Mouse (Mus musculus): ENCODE measurements around the gene Rnf40. TPM values are rescaled to one million over a fixed set of nuclear protein-coding genes. Genes with fewer than 3 reads are reported as not detected.

Gene Rnf40
- polyA plus RNA-seq, 1 experiment from 2014 or later: 35.9 TPM

DNA sequence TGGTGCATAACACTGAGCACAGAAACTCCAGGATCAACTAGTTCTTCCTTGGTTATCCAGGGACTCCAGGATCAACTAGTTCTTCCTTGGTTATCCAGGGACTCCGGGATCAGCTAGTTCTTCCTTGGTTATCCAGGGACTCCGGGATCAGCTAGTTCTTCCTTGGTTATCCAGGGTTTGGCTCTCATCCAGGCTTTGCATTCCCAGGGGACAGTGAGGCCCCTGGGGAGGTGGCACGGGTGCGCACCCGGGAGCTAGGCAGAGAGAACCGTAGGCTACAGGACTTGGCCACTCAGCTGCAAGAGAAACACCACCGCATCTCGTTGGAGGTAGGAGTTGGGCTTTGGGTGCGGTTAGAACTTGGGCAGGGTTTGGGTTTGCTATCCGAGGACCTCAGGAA, 2.5 kb downstream of the Rnf40 start:
- Histone ChIP-seq H3K4me1 (ENCODE audit: control insufficient read depth, insufficient read depth, low read length) (peaks cover 9% of the 10 kb centered on the region), H3K27ac (replicated peaks; ENCODE audit: low read depth, low read length) (no peak overlapping the region), H3K4me3 (ENCODE audit: low read depth, low read length) (no peak overlapping the region), H3K36me3 (ENCODE audit: control insufficient read depth, insufficient read depth, low read length) (peaks cover 66% of the 10 kb centered on the region), H3K9ac (ENCODE audit: low read depth, low read length) (no peak overlapping the region), H3K4me2 (ENCODE audit: low read depth, low read length) (no peak overlapping the region), H3K27me3 (replicated peaks; ENCODE audit: control insufficient read depth, insufficient read depth, low read length) (no peaks in the 10 kb centered on the region), H3K9me3 (ENCODE audit: control insufficient read depth, low read length) (no peaks in the 10 kb centered on the region)
- DNase-seq (ENCODE audit: low spot score) (no peak), ATAC-seq (ENCODE audit: low read depth) (no peak)
- 94% methylated on average over 10 of the region's 10 CpGs for WGBS

DNA sequence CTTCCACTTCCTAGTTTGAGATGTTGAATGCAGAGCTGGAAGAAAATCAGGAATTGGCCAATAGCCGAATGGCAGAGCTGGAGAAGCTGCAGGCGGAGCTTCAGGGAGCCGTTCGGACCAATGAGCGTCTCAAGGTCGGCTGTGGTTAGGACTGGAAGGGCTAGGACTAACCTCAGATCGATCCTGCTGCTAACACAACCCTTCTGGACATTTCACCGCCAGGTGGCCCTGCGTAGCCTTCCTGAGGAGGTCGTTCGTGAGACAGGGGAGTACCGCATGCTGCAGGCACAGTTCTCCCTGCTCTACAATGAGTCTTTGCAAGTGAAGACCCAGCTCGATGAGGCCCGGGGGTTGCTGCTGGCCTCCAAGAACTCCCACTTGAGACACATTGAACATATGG, 4.0 kb downstream of the Rnf40 start:
- Histone ChIP-seq H3K4me3 (ENCODE audit: low read depth, low read length) (no peak overlapping the region), H3K27ac (replicated peaks; ENCODE audit: low read depth, low read length) (no peak overlapping the region), H3K4me1 (ENCODE audit: control insufficient read depth, insufficient read depth, low read length) (0 out of 2 replicates have a peak, but pooled peaks cover 5% of the 10 kb centered on the region), H3K9ac (ENCODE audit: low read depth, low read length) (no peak overlapping the region), H3K27me3 (replicated peaks; ENCODE audit: control insufficient read depth, insufficient read depth, low read length) (no peaks in the 10 kb centered on the region), H3K9me3 (ENCODE audit: control insufficient read depth, low read length) (no peaks in the 10 kb centered on the region), H3K4me2 (ENCODE audit: low read depth, low read length) (no peak overlapping the region), H3K36me3 (ENCODE audit: control insufficient read depth, insufficient read depth, low read length) (peaks cover 81% of the 10 kb centered on the region)
- WGBS: 87% methylated on average over 14 of the region's 14 CpGs
- ATAC-seq (ENCODE audit: low read depth) (no peak), DNase-seq (ENCODE audit: low spot score) (no peak)

DNA sequence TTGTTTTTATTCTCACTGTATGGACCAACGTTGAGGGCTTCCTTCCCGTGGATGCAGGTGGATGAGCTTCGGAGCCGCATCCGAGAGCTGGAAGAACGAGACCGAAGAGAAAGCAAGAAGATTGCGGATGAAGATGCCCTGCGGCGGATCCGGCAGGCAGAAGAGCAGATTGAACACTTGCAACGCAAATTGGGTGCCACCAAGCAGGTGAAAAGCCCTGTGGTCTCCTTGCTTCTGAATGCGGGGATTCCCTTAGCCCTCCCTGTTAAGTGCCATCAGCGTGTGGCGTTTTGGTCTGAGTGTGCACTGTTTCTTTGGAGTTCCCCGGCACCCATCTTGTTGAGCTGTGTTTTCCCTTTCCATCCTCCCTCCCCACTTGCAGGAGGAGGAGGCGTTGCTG, 8.2 kb downstream of the Rnf40 start:
- H3K4me1 ChIP-seq (ENCODE audit: control insufficient read depth, insufficient read depth, low read length): no peaks in the 10 kb centered on the region
- peaks cover 100% of the 10 kb centered on the region for H3K36me3 ChIP-seq (ENCODE audit: control insufficient read depth, insufficient read depth, low read length)
- no peak for ATAC-seq (ENCODE audit: low read depth)
- no peak overlapping the region for H3K9ac ChIP-seq (ENCODE audit: low read depth, low read length)
- no peak overlapping the region for H3K4me2 ChIP-seq (ENCODE audit: low read depth, low read length)
- H3K4me3 ChIP-seq (ENCODE audit: low read depth, low read length): no peak overlapping the region
- H3K27me3 ChIP-seq (replicated peaks; ENCODE audit: control insufficient read depth, insufficient read depth, low read length): no peaks in the 10 kb centered on the region
- no peak for DNase-seq (ENCODE audit: low spot score)
- H3K9me3 ChIP-seq (ENCODE audit: control insufficient read depth, low read length): no peaks in the 10 kb centered on the region
- 96% methylated on average over 17 of the region's 17 CpGs for WGBS
- H3K27ac ChIP-seq (replicated peaks; ENCODE audit: low read depth, low read length): no peak overlapping the region

DNA sequence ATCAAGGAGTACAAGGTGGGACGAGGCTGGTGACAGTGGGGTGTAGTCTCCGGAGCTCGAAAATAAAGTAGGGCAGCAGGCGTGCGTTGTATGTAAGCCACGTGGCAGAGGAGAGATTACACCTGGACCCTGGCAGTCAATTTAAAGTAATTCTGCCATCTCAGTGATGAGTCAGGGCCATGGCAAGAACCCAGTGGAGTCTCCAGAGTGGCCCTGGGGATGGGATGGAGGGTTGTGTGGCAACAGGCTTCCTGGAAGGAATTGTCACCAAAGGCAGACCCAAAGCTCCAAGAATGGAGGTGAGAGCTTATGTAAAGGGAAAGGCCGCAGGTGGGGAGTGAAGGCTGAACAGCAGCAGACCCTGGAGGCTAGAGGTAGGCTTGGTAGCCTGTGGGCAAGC, 12.0 kb downstream of the Rnf40 start:
- Histone ChIP-seq H3K4me1 (ENCODE audit: control insufficient read depth, insufficient read depth, low read length) (no peaks in the 10 kb centered on the region), H3K36me3 (ENCODE audit: control insufficient read depth, insufficient read depth, low read length) (peaks cover 92% of the 10 kb centered on the region), H3K4me2 (ENCODE audit: low read depth, low read length) (no peak overlapping the region), H3K9me3 (ENCODE audit: control insufficient read depth, low read length) (no peaks in the 10 kb centered on the region), H3K27me3 (replicated peaks; ENCODE audit: control insufficient read depth, insufficient read depth, low read length) (no peaks in the 10 kb centered on the region), H3K9ac (ENCODE audit: low read depth, low read length) (no peak overlapping the region), H3K4me3 (ENCODE audit: low read depth, low read length) (no peak overlapping the region), H3K27ac (replicated peaks; ENCODE audit: low read depth, low read length) (no peak overlapping the region)
- 93% methylated on average over 7 of the region's 7 CpGs for WGBS
- no peak for DNase-seq (ENCODE audit: low spot score)
- no peak for ATAC-seq (ENCODE audit: low read depth)

DNA sequence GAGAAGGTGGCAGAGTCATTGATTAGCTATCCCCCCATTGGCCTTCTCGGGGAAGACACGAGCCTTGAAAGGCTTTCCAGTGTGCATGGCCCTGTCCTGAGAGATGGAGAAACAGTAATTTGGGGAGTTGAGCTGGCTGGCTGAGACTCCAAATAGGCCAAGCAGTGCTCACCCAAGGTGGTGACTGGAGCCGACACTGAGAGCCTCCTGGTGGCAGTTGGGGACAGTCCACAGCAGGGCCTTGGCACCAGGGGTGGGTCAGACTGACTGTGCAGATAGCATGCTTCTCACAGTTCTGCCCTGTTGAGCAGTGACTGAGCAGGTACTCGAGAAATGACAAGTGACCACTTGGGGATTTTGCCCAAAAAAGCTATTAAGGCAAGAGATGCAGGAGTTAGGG, 13.2 kb downstream of the Rnf40 start:
- no peaks in the 10 kb centered on the region for H3K4me1 ChIP-seq (ENCODE audit: control insufficient read depth, insufficient read depth, low read length)
- H3K9me3 ChIP-seq (ENCODE audit: control insufficient read depth, low read length): no peaks in the 10 kb centered on the region
- ATAC-seq (ENCODE audit: low read depth) (no peak), DNase-seq (ENCODE audit: low spot score) (no peak)
- no peak overlapping the region for H3K4me3 ChIP-seq (ENCODE audit: low read depth, low read length)
- WGBS: 86% methylated on average over 4 of the region's 4 CpGs
- H3K27me3 ChIP-seq (replicated peaks; ENCODE audit: control insufficient read depth, insufficient read depth, low read length): no peaks in the 10 kb centered on the region
- H3K27ac ChIP-seq (replicated peaks; ENCODE audit: low read depth, low read length): no peak overlapping the region
- peaks cover 85% of the 10 kb centered on the region for H3K36me3 ChIP-seq (ENCODE audit: control insufficient read depth, insufficient read depth, low read length)
- no peak overlapping the region for H3K9ac ChIP-seq (ENCODE audit: low read depth, low read length)
- H3K4me2 ChIP-seq (ENCODE audit: low read depth, low read length): no peak overlapping the region

DNA sequence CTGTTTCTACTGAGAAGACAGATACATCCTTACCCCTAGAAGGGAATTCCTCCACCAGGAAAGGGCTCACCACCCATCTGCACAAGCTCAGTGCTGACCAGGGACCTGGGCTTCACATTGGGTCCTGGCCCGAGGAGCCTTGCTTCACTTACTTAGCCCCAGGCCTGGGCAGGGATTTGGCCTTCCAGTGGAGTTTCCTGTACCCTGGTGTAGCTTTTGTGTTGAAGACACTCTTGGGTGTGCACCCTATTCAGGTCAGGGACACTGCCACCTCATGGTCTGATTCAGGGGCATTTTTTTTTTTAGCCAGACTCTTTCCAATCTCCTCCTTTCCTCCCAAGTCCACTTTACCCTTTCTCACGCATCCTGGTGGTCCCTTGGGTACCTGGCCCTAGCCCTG, 14.3 kb downstream of the Rnf40 start:
- ATAC-seq (ENCODE audit: low read depth) (no peak), DNase-seq (ENCODE audit: low spot score) (no peak)
- WGBS: 87% methylated on average over 2 of the region's 2 CpGs
- Histone ChIP-seq H3K27ac (replicated peaks; ENCODE audit: low read depth, low read length) (no peak overlapping the region), H3K27me3 (replicated peaks; ENCODE audit: control insufficient read depth, insufficient read depth, low read length) (no peaks in the 10 kb centered on the region), H3K4me3 (ENCODE audit: low read depth, low read length) (no peak overlapping the region), H3K36me3 (ENCODE audit: control insufficient read depth, insufficient read depth, low read length) (peaks cover 74% of the 10 kb centered on the region), H3K4me2 (ENCODE audit: low read depth, low read length) (no peak overlapping the region), H3K4me1 (ENCODE audit: control insufficient read depth, insufficient read depth, low read length) (no peaks in the 10 kb centered on the region), H3K9ac (ENCODE audit: low read depth, low read length) (no peak overlapping the region), H3K9me3 (ENCODE audit: control insufficient read depth, low read length) (no peaks in the 10 kb centered on the region)

DNA sequence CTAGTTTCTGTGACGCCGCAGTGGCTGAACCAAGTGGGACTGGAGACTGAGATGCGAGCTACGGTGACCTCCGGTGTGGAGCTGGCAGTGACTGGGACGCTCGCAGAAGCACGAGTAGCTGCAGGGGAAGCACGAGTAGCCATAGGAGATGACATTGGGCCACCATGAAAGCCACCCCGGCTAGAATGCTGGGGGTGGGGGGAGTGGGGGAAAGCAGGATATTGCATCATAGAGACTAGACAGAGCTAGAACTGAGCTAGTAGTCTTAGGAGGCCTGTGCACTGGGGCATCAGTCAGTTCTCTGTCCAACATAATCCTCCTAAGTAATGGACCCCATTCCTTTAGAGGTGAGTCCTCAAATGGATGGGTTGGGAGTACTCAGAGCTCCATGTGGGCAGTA, 15.7 kb downstream of the Rnf40 start:
- no peak overlapping the region for H3K27ac ChIP-seq (replicated peaks; ENCODE audit: low read depth, low read length)
- 92% methylated on average over 10 of the region's 10 CpGs for WGBS
- no peaks in the 10 kb centered on the region for H3K4me1 ChIP-seq (ENCODE audit: control insufficient read depth, insufficient read depth, low read length)
- no peak for ATAC-seq (ENCODE audit: low read depth)
- peaks cover 74% of the 10 kb centered on the region for H3K36me3 ChIP-seq (ENCODE audit: control insufficient read depth, insufficient read depth, low read length)
- H3K4me3 ChIP-seq (ENCODE audit: low read depth, low read length): no peak overlapping the region
- no peak for DNase-seq (ENCODE audit: low spot score)
- no peak overlapping the region for H3K9ac ChIP-seq (ENCODE audit: low read depth, low read length)
- no peaks in the 10 kb centered on the region for H3K9me3 ChIP-seq (ENCODE audit: control insufficient read depth, low read length)
- no peaks in the 10 kb centered on the region for H3K27me3 ChIP-seq (replicated peaks; ENCODE audit: control insufficient read depth, insufficient read depth, low read length)
- H3K4me2 ChIP-seq (ENCODE audit: low read depth, low read length): no peak overlapping the region

DNA sequence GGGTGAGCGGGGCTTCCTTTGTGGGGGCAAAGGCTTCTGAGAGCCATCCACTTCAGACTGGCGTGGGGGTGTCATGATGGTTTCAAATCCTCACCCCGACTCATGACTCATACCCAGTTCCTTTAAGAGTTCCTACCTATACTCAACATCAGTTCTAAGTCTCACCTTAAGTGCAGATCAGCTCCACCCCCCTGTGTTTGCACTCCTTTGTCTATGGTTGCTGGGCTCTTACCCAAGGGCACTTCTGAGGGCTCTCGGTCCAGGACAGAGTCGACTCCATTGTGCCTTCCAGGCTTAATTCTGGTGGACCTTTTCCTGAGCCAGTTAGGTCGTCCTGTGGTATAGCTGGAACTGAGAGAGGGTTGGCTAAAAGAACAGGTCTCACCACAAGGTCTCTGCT, 18.6 kb downstream of the Rnf40 start:
- H3K9me3 ChIP-seq (ENCODE audit: control insufficient read depth, low read length): no peaks in the 10 kb centered on the region
- H3K36me3 ChIP-seq (ENCODE audit: control insufficient read depth, insufficient read depth, low read length): peaks cover 74% of the 10 kb centered on the region
- DNase-seq (ENCODE audit: low spot score) (no peak), ATAC-seq (ENCODE audit: low read depth) (no peak)
- no peaks in the 10 kb centered on the region for H3K27me3 ChIP-seq (replicated peaks; ENCODE audit: control insufficient read depth, insufficient read depth, low read length)
- no peak overlapping the region for H3K9ac ChIP-seq (ENCODE audit: low read depth, low read length)
- WGBS: 85% methylated on average over 6 of the region's 6 CpGs
- no peak overlapping the region for H3K4me2 ChIP-seq (ENCODE audit: low read depth, low read length)
- H3K27ac ChIP-seq (replicated peaks; ENCODE audit: low read depth, low read length): no peak overlapping the region
- H3K4me3 ChIP-seq (ENCODE audit: low read depth, low read length): no peak overlapping the region
- no peaks in the 10 kb centered on the region for H3K4me1 ChIP-seq (ENCODE audit: control insufficient read depth, insufficient read depth, low read length)

DNA sequence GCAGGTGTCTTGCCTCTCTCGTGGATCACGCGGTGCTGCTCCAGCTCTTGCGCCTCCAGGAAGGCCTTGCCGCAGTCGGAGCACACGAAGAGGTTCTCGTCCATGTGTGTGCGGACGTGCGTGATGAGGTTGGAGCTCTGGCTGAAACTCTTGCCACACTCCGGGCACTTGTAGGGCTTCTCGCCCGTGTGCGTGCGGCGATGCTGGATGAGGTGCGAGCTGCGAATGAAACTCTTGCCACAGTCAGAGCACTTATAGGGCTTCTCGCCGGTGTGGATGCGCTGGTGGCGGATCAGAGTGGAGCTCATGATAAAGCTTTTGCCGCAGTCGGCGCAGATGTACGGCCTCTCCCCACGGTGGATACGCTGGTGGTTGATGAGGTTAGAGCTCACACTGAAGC, 22.4 kb downstream of the Rnf40 start:
- no peak overlapping the region for H3K4me2 ChIP-seq (ENCODE audit: low read depth, low read length)
- no peak overlapping the region for H3K9ac ChIP-seq (ENCODE audit: low read depth, low read length)
- H3K27me3 ChIP-seq (replicated peaks; ENCODE audit: control insufficient read depth, insufficient read depth, low read length): no peaks in the 10 kb centered on the region
- peaks cover 59% of the 10 kb centered on the region for H3K36me3 ChIP-seq (ENCODE audit: control insufficient read depth, insufficient read depth, low read length)
- H3K27ac ChIP-seq (replicated peaks; ENCODE audit: low read depth, low read length): no peak overlapping the region
- ATAC-seq (ENCODE audit: low read depth): no peak
- no peak overlapping the region for H3K4me3 ChIP-seq (ENCODE audit: low read depth, low read length)
- no peaks in the 10 kb centered on the region for H3K9me3 ChIP-seq (ENCODE audit: control insufficient read depth, low read length)
- no peak for DNase-seq (ENCODE audit: low spot score)
- WGBS: 97% methylated on average over 29 of the region's 29 CpGs
- H3K4me1 ChIP-seq (ENCODE audit: control insufficient read depth, insufficient read depth, low read length): peaks cover 6% of the 10 kb centered on the region
